Mouse (Mus musculus) hindbrain, embryonic 12.5 days (tissue): ENCODE results near the gene Nfe2. TPM values are rescaled to one million over a fixed set of nuclear protein-coding genes. Genes with fewer than 3 reads are reported as not detected.
"Not testable (repeated sequence)": the region's sequence is repeated elsewhere in the genome, so short reads cannot be mapped to it uniquely, and the experiment has no call there.

ENCODE experiments used
- ATAC-seq: fragments of 200-750 bp; cut with Nextera tagmentation; 2 replicates; pipeline ENCODE4 v1.8.0; 2017; ENCODE audit warnings: moderate TSS enrichment; ENCODE audit not compliant: low FRiP score
- H3K27ac ChIP-seq: fragments of 300-500 bp; sonication (generic); 2 replicates; pipeline ENCODE4 v1.5.1; 2016; ENCODE audit warnings: mild to moderate bottlenecking
- H3K27me3 ChIP-seq: fragments of 300-500 bp; sonication (generic); 2 replicates; pipeline ENCODE4 v1.6.1; 2016; ENCODE audit warnings: mild to moderate bottlenecking
- H3K36me3 ChIP-seq: fragments of 300-500 bp; sonication (generic); 2 replicates; pipeline ENCODE4 v1.6.1; 2016; ENCODE audit warnings: mild to moderate bottlenecking
- H3K4me1 ChIP-seq: fragments of 300-500 bp; sonication (generic); 2 replicates; pipeline ENCODE4 v1.6.1; 2016
- H3K4me2 ChIP-seq: fragments of 300-500 bp; sonication (generic); replicated peaks from 2 replicates; pipeline ENCODE4 v1.6.1; 2016; ENCODE audit warnings: mild to moderate bottlenecking
- H3K4me3 ChIP-seq: fragments of 300-500 bp; sonication (generic); 2 replicates; pipeline ENCODE4 v1.5.1; 2016; ENCODE audit warnings: mild to moderate bottlenecking
- H3K9ac ChIP-seq: fragments of 300-500 bp; sonication (generic); 2 replicates; pipeline ENCODE4 v1.6.1; 2016; ENCODE audit warnings: mild to moderate bottlenecking, moderate library complexity
- H3K9me3 ChIP-seq: fragments of 300-500 bp; sonication (generic); replicated peaks from 2 replicates; pipeline ENCODE4 v1.6.1; 2016; ENCODE audit warnings: mild to moderate bottlenecking
- WGBS: fragments of 180-500 bp; shearing (Covaris S2); methylation state at CpG from one replicate; pipeline ENCODE4 v1.1.7; 2016; 5-methylcytosine and 5-hydroxymethylcytosine counted together
- polyA plus RNA-seq: library from polyadenylated mRNA; unstranded; fragments of >200 nt; fragmentation: Nextera tagmentation; extraction: Ambion mirVana; gene quantifications from 2 replicates; pipeline ENCODE4 v1.2.1, GENCODE M21; 2016

The Nfe2 gene
- polyA plus RNA-seq, 1 experiment from 2014 or later: 5.4 TPM

DNA sequence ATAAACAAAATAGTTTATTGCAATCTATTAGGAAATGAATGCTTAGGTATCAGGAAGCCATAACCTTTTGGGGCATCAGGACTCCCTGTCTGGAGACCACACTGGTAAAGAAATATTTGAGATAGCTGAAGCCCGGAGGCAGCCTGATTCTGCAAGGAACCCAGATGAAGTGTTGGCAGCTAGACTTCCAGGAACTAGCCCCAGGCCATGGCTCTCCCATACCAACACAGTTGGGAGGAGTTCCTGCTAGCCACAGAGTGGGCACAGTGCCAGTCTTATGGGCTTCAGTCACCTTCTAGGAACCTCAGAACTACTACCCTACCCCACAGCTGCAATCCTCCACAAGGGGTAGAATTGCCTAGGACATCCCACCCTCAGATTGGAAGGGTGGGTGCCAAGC, 1.8 kb upstream of the Nfe2 start:
- Histone ChIP-seq H3K4me1 (peaks cover 11% of the 10 kb centered on the region), H3K27ac (no peak overlapping the region), H3K4me2 (no peak overlapping the region), H3K27me3 (peaks cover 10% of the 10 kb centered on the region), H3K9me3 (no peaks in the 10 kb centered on the region), H3K36me3 (no peaks in the 10 kb centered on the region), H3K4me3 (no peak overlapping the region), H3K9ac (no peak overlapping the region)
- ATAC-seq: no peak
- WGBS: 63% methylated on average over 1 of the region's 1 CpGs

DNA sequence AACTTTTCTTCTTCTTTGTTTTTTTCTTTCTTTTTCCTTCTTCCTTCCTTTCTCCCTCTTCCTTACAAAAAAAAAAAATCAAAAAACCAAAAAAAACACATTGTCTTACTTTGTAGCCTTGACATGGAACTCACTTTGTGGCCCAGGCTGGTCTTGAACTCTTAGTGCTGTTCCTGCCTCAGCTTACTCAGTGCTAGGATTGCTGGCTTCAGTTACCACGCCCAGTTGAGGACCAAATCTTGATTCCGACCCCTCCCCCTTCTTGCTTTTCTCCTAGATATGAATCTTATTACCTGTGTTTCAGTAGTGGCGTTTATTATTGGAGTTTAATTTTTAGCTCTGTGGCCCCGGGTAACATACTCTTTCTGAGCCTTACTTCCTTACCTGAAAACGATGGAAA, 959 bp upstream of the Nfe2 start:
- ATAC-seq: no peak
- H3K4me1 ChIP-seq: peaks cover 15% of the 10 kb centered on the region
- H3K4me2 ChIP-seq: no peak overlapping the region

DNA sequence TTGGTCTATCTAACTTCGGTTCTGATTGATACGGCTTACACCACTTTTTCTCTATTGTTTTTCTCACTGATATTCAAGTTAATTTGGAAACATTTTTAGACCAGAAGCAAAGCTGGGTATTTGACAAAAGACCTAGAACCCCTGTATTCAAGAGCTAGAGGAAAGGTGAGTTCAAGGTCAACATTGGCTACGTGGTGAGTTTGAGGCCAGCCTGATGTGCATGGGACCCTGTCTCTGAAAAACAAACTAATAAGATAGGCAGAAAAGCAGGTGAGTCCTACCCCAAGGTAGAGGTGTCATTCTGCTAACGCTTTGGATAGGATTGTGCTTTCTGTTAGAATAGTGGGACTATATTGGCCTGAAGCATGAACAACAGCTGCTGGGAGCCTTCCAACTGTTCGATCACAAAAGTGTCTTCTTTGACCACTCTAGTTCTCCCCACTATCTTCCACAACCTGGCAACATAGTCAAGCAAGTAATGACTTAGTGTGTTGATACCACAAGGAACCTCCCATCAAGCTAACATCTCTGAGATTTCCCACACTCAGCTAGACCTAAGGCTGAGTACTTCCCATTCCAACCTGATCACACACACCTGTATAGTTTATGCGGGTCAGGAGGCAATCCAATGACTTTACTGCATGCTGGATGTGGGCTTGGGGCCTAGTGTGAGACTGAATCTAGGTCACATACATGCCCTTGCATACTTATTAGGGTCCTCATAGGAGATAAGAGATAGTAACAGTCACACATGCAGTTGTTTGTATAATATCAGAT, 1.8 kb downstream of the Nfe2 start:
- Histone ChIP-seq H3K9me3 (no peaks in the 10 kb centered on the region), H3K9ac (no peak overlapping the region), H3K4me1 (peaks cover 15% of the 10 kb centered on the region), H3K27ac (no peak overlapping the region), H3K4me2 (no peak overlapping the region), H3K4me3 (no peak overlapping the region), H3K27me3 (peaks cover 23% of the 10 kb centered on the region), H3K36me3 (no peaks in the 10 kb centered on the region)
- WGBS: 95% methylated on average over 6 of the region's 6 CpGs
- no peak for ATAC-seq

More for the DNA sequence above, 959 bp upstream of the Nfe2 start:
- Histone ChIP-seq H3K9ac (no peak overlapping the region), H3K27me3 (peaks cover 18% of the 10 kb centered on the region), H3K4me3 (no peak overlapping the region), H3K9me3 (no peaks in the 10 kb centered on the region), H3K27ac (no peak overlapping the region), H3K36me3 (no peaks in the 10 kb centered on the region)
- WGBS: 83% methylated on average over 5 of the region's 5 CpGs

DNA sequence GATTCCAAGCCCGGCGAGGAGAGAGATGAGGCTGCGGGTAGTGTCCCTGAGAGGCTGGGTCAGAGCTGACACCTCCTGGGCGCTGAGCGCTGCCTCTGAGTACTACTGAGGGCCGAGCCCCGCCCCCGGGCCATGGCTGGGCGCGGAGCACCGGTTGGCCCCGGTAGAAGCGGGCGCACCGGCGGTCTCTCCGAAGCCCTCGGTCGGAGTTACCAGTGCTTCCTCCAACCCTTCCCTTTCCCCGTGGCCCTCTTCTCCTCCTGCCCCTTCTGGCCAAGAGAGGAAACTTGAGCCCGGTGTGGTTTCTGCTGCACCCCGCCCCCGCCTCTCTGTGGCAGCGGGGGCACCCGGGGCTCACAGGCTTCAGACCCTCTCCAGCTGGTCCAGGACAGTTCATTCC, 3.0 kb downstream of the Nfe2 start:
- H3K27me3 ChIP-seq: peaks cover 23% of the 10 kb centered on the region
- under 1% methylated on average over 23 of the region's 25 CpGs for WGBS
- H3K9me3 ChIP-seq: no peaks in the 10 kb centered on the region
- H3K9ac ChIP-seq: peak overlapping the region; percentile 69
- peak overlapping the region; percentile 38 for H3K4me3 ChIP-seq
- peaks cover 15% of the 10 kb centered on the region for H3K4me1 ChIP-seq
- no peaks in the 10 kb centered on the region for H3K36me3 ChIP-seq
- peak overlapping the region; percentile 78 for H3K4me2 ChIP-seq
- H3K27ac ChIP-seq: no peak overlapping the region
- peak; percentile 46; the same call in 1 of the 2 replicates for ATAC-seq

DNA sequence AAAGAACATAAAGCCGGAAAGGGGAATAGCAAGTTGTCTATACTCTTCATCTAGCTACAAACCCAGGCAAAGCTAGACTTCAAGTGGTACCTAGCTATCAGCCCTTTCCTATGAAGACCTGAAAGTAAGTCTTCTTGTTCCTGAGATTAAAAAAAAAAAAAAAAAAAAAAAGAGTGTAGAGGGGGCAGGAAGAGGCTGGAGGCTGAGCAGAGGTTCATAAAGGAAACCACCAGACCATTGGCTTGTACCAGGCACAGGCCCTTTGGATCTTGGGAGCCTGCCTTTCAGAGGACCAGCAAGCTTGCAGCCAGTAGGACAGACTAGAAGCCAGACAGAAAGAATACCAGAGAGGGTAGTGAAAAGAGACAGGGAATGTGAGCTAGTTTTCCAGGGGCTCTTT, 4.9 kb downstream of the Nfe2 start:
- H3K4me3 ChIP-seq: no peak overlapping the region
- ATAC-seq: no peak
- 100% methylated on average over 1 of the region's 1 CpGs for WGBS
- H3K9me3 ChIP-seq: no peaks in the 10 kb centered on the region
- no peak overlapping the region for H3K9ac ChIP-seq
- no peak overlapping the region for H3K4me2 ChIP-seq
- peaks cover 21% of the 10 kb centered on the region for H3K27me3 ChIP-seq
- H3K4me1 ChIP-seq: peaks cover 13% of the 10 kb centered on the region
- peaks cover 11% of the 10 kb centered on the region for H3K36me3 ChIP-seq
- H3K27ac ChIP-seq: no peak overlapping the region

DNA sequence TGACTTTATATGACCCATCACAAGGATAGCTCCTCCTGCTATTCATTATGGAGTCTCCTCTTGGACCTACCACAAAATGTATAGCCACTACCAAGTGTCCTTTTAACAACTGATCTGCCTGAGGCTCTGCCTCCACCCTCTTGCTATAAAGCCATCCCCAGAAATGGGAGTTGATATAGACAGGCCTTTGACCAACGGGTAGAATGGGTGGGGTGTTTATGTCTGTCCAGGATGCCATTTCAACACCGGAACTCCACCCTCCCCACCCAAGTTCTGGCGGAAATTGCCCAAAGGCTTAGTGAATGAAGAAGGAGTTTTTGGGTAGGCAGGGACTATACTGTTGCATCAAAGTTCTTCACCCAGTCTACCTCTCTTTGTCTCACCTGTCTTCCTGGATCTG, 5.5 kb downstream of the Nfe2 start:
- Histone ChIP-seq H3K4me1 (peaks cover 11% of the 10 kb centered on the region), H3K4me3 (no peak overlapping the region), H3K27me3 (peaks cover 17% of the 10 kb centered on the region), H3K27ac (no peak overlapping the region), H3K9me3 (no peaks in the 10 kb centered on the region), H3K36me3 (peaks cover 18% of the 10 kb centered on the region), H3K9ac (no peak overlapping the region), H3K4me2 (no peak overlapping the region)
- 94% methylated on average over 3 of the region's 3 CpGs for WGBS
- ATAC-seq: no peak

DNA sequence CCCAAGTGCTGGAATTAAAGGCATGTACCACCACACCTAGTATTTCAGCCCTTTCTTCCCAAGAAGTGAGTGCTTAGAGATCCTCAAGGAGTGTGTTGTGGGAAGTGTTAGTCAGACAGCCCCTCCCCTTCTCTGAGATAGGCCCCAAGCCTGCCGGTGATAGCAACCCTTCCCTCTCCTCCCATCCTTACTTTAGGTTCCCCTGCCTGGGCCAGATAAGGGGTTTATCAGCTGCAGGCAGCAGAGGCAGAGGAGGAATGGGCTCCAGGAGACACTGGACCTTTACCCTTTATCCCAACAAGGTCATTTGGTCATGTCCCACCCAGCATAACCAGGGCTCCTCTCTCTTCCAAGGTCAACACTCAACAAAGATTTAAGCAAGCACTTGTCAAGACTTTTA, 6.6 kb downstream of the Nfe2 start:
- WGBS: 58% methylated on average over 1 of the region's 1 CpGs
- H3K36me3 ChIP-seq: peaks cover 29% of the 10 kb centered on the region
- no peak overlapping the region for H3K4me2 ChIP-seq
- no peak overlapping the region for H3K9ac ChIP-seq
- H3K4me3 ChIP-seq: no peak overlapping the region
- H3K27me3 ChIP-seq: peaks cover 16% of the 10 kb centered on the region
- no peaks in the 10 kb centered on the region for H3K9me3 ChIP-seq
- ATAC-seq: no peak
- peaks cover 11% of the 10 kb centered on the region for H3K4me1 ChIP-seq
- H3K27ac ChIP-seq: no peak overlapping the region

DNA sequence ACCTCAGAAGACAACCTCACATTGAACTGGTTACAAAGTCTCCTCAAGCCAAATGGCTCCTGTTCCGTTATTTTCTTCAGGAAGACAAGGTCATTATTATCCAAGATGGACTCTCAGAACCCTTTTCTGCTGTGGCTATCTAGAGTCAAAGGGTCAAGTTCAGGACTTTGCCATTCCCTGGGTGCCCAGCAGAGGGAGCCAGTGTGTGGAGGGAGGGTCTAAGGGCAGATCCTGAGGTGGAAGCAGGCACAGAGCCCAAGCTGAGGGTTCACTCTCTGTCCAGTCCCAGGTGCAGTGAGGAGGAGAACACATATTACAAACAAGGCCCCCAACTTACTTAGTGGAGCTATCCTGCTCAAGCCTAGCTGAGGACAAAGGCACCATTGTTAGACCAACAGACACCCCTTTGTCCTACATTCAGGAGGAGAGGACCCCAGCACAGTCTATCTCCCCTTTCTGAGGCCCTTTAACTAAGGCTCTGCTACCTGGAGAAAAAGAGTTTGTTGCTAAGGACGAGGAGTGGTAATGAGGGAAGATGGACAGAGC, 7.9 kb downstream of the Nfe2 start:
- H3K27me3 ChIP-seq: peaks cover 16% of the 10 kb centered on the region
- ATAC-seq: peak; percentile 26; the same call in 1 of the 2 replicates
- no peaks in the 10 kb centered on the region for H3K9me3 ChIP-seq
- H3K9ac ChIP-seq: no peak overlapping the region
- 27% methylated on average over 2 of the region's 2 CpGs for WGBS
- no peak overlapping the region for H3K4me2 ChIP-seq
- H3K27ac ChIP-seq: peak overlapping the region; percentile 60; the same call in 1 of the 2 replicates
- peaks cover 40% of the 10 kb centered on the region for H3K36me3 ChIP-seq
- no peak overlapping the region for H3K4me3 ChIP-seq
- H3K4me1 ChIP-seq: peaks cover 11% of the 10 kb centered on the region

DNA sequence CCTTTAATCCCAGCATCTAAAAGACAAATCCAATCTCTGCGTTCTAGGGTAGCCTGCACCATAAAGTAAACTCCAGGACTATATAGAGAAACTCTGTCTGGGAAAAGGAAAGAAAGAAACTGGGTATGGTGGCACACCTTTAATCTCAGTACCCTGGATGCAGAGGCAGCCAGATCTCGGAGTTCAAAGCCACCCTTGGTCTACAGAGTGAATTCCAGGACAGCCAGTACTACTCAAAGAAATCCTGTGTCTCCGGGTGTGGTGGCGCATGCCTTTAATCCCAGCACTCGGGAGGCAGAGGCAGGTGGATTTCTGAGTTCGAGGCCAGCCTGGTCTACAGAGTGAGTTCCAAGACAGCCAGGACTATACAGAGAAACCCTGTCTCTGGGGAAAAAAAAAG, 8.7 kb downstream of the Nfe2 start:
- 89% methylated on average over 6 of the region's 6 CpGs for WGBS

DNA sequence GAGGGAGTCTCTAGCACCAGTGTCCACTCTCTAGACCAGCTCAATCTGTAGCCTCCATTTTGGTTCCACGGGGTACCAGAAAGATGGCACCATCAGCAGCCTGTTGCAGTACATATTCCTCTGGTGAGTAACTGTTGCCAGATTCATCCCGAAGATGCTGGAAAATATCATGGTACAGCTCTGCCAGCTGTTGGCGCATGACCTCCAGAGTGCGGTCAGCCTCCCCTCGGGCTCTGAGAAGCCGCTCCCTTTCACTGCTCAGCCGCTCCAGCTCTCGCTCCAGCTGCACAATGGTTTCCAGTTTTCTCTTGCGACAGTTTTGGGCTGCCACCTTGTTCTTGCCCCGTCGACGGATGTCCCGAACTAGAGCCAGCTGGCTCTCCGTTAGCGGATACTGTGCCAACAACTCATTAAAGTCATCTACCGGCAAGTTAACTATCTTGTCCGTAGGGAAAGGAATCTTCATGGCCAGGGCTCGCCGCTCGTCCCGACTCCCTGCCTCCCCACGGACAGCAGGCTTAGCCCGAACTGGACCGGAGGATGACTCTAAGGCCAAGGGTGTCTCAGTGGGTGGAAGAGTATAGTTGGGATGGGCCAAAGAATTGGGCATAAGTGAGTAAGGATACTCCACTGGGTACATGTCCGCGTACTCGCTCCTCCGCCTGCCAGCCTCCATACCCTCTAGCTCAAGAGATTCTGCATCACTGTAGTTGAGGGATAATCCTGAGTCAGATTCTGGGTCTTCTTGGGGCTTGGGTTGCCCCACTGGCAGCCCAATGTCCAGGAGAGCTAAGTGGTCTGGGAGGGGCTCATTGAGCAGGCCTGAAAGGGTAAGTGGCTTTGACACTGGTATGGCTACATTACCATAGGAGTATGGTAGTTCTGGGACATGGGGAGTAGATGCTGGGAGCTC, 9.5 kb downstream of the Nfe2 start:
- H3K9me3 ChIP-seq: no peaks in the 10 kb centered on the region
- H3K4me3 ChIP-seq: no peak overlapping the region
- 86% methylated on average over 28 of the region's 28 CpGs for WGBS
- ATAC-seq: peak; percentile 29; the same call in 1 of the 2 replicates
- no peak overlapping the region for H3K9ac ChIP-seq
- H3K4me1 ChIP-seq: peaks cover 10% of the 10 kb centered on the region
- H3K27ac ChIP-seq: 0 out of 2 replicates have a peak overlapping the region, but pooled peaks have one; percentile 4
- peaks cover under 1% of the 10 kb centered on the region; the same call in 1 of the 2 replicates for H3K27me3 ChIP-seq
- H3K4me2 ChIP-seq: no peak overlapping the region
- H3K36me3 ChIP-seq: peaks cover 49% of the 10 kb centered on the region

More for the DNA sequence above, 8.7 kb downstream of the Nfe2 start:
- H3K4me1 ChIP-seq, H3K27me3 ChIP-seq, H3K4me2 ChIP-seq, ATAC-seq, H3K4me3 ChIP-seq, H3K9ac ChIP-seq, H3K9me3 ChIP-seq: not testable (repeated sequence)
- Histone ChIP-seq H3K27ac (0 out of 2 replicates have a peak overlapping the region, but pooled peaks have one; percentile 4), H3K36me3 (peaks cover 44% of the 10 kb centered on the region)

DNA sequence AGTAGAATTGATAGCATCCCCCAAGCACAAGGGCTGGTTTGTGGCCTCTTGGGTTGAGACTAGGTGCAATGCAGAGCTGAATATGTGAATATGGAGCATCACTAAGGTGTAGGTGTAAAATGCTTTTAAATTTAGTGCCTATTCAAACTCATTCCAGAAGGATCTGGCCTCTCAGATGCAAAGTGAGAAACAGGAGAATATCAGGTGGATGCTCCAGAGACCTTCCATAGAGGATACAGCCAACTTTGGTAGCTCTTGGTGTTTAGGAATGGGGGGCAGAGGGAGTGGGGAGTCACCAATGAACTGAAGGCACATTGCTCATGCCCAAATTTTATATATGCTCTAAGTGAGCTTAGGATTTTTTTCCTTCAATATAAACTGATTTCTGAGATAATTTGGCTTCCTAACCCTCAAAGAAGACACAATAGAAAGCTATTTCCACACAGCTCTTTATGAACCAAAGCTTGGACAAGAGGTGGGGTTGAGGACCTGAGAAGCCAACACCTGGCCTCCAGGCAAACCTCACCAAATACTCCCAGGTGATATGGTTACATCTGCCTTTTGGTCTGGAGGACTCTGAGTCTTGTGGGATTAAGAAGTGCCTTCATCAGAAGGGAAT, 10.3 kb downstream of the Nfe2 start:
- ATAC-seq: no peak
- no peak overlapping the region for H3K9ac ChIP-seq
- no peak overlapping the region for H3K4me2 ChIP-seq
- H3K4me3 ChIP-seq: no peak overlapping the region
- no peaks in the 10 kb centered on the region for H3K27me3 ChIP-seq
- H3K9me3 ChIP-seq: no peaks in the 10 kb centered on the region
- no peak overlapping the region for H3K27ac ChIP-seq
- H3K4me1 ChIP-seq: peaks cover 17% of the 10 kb centered on the region
- peaks cover 57% of the 10 kb centered on the region for H3K36me3 ChIP-seq
